Mouse (Mus musculus) embryonic fibroblast, embryonic 13.5 days (primary cell): ENCODE results near the gene Bpifc.

Source experiments
- CTCF ChIP-seq: IDR thresholded peaks from 2 replicates; pipeline ENCODE4 v1.5.1; 2011; ENCODE audit warnings: mild to moderate bottlenecking, control low read depth, low read length, moderate library complexity, borderline replicate concordance; ENCODE audit not compliant: insufficient read depth
- POLR2A ChIP-seq: IDR thresholded peaks from 2 replicates; pipeline ENCODE4 v1.6.1; 2011; ENCODE audit warnings: low read depth, mild to moderate bottlenecking, control low read depth, low read length, moderate library complexity

GRCm38 (mm10) chr10:86018813-86019212, 7.1 kb upstream of the Bpifc start:
- TF ChIP-seq CTCF (no peak), POLR2A (no peak)
